In genomic region chr3:143565067-143565466, GRCm38 (mm10) we compare ENCODE assay signal across 18 mouse cellular contexts.
DNase-seq lines count a peak whose midpoint lies in the region; TF ChIP-seq lines count a peak whose summit lies in the region.
"Had no signal": no experiment of that assay in that cellular context is flagged by ENCODE, and none has a peak within 500 bp of the region (broad histone marks: within the 10 kb centered on the region; RNA-seq: fewer than 3 reads in every experiment).

No protein-coding gene starts in this region.

- H3K4me1 ChIP-seq in CH12.LX (ENCODE audit: control insufficient read depth in 1 of 2, insufficient read depth in 2 of 2): peaks cover 2 to 5% of the 10 kb centered on the region in 2 experiments; a peak in 1 of 4 replicates
- H3K4me1 ChIP-seq in ES-E14 (ENCODE audit: control insufficient read depth in 2 of 2, insufficient read depth in 2 of 2, low read length in 2 of 2, poor library complexity in 1 of 2): no peaks in the 10 kb centered on the region

- no peak overlapping the region for H3K4me3 ChIP-seq in CH12.LX (replicated peaks in 1 of 3; ENCODE audit: low read depth in 2 of 3, low read length in 2 of 3, poor library complexity in 1 of 3)
- no peak overlapping the region for H3K4me3 ChIP-seq in ES-E14 (ENCODE audit: insufficient read depth in 1 of 2, low read depth in 1 of 2, low read length in 2 of 2, poor library complexity in 1 of 2, severe bottlenecking in 1 of 2)

- intact Hi-C loops in heart, postnatal 14 days (cut with DNase I): no loop called here

- H3K9me3 ChIP-seq in CH12.LX (replicated peaks; ENCODE audit: low read length): no peaks in the 10 kb centered on the region
- no peaks in the 10 kb centered on the region for H3K9me3 ChIP-seq in ES-E14 (ENCODE audit: control insufficient read depth, insufficient read depth, low read depth, low read length)

- in situ Hi-C loops in CH12.LX (cut with MboI; ENCODE audit: low pct_ligation_motif_present, low pct_unique_long_range_greater_than_20kb, low sequenced_read_pairs) (no loop called here), ES-E14 (cut with MboI; ENCODE audit: low sequenced_read_pairs in 2 of 2, unreplicated experiment in 2 of 2) (no loop called here)

- peak overlapping the region; percentile 37; the same call in 1 of the 2 replicates for H3K4me2 ChIP-seq in CH12.LX (ENCODE audit: insufficient read depth, low read depth, poor library complexity, severe bottlenecking)

- H3K79me2 ChIP-seq in CH12.LX (replicated peaks; ENCODE audit: control insufficient read depth, extremely low read depth, insufficient read depth, poor library complexity, severe bottlenecking): no peaks in the 10 kb centered on the region

- H3K36me3 ChIP-seq in CH12.LX (replicated peaks in 1 of 2; ENCODE audit: control insufficient read depth in 1 of 2, insufficient read depth in 1 of 2, low read length in 1 of 2) (no peaks in the 10 kb centered on the region), ES-E14 (ENCODE audit: control insufficient read depth, insufficient read depth, low read length, poor library complexity, severe bottlenecking) (no peaks in the 10 kb centered on the region)
- H3K36me3 ChIP-seq: G1E had no signal

- peak; percentile 38 for TF ChIP-seq EP300 in CH12.LX (IDR thresholded peaks at IDR 0.05; ENCODE audit: low read length)

- H3K27me3 ChIP-seq in CH12.LX (replicated peaks): no peaks in the 10 kb centered on the region
- H3K27me3 ChIP-seq: Patski had no signal

- H3K9ac ChIP-seq in CH12.LX (ENCODE audit: insufficient read depth, low read depth) (no peak overlapping the region), ES-E14 (ENCODE audit: insufficient read depth, low read depth, low read length, poor library complexity, severe bottlenecking) (no peak overlapping the region)

- no peak overlapping the region for H3K27ac ChIP-seq in CH12.LX (ENCODE audit: insufficient read depth, low read depth)
- H3K27ac ChIP-seq in ES-E14 (ENCODE audit: insufficient read depth, low read depth, low read length, poor library complexity, severe bottlenecking): no peak overlapping the region

- TF ChIP-seq RAD21 in CH12.LX (IDR thresholded peaks at IDR 0.05; ENCODE audit: low read depth, low read length): no peak

- no peak for TF ChIP-seq CTCF in CH12.LX (conservative IDR thresholded peaks at IDR 0.05 in 1 of 2, IDR thresholded peaks at IDR 0.05 in 1 of 2; ENCODE audit: low read depth in 2 of 2, low read length in 2 of 2)

- no peak for TF ChIP-seq POLR2A in CH12.LX (IDR thresholded peaks at IDR 0.05; ENCODE audit: low read depth, low read length)

- DNase-seq in CH12.LX (ENCODE audit: extremely low read depth): no peak
- no peak for DNase-seq in ES-E14 (ENCODE audit: low read depth, low spot score)
- DNase-seq in heart, postnatal 14 days: no peak
- no peak for DNase-seq in adrenal gland, adult 8-10 months
- DNase-seq: adrenal gland, adult 2 months; adrenal gland, postnatal 10 days; adrenal gland, postnatal 14 days; adrenal gland, postnatal 25 days; adrenal gland, postnatal 36 days; B cell, adult 2 months; cerebellum, adult 11 months; cerebellum, adult 11-12 months; cerebellum, adult 18-20 months; cerebellum, adult 2 months; cerebellum, adult 8-10 months; cerebellum, adult 9-10 months had no signal

- dilution Hi-C loops in CH12.LX (cut with MboI; ENCODE audit: extremely low pct_ligation_motif_present, extremely low pct_unique_long_range_greater_than_20kb, low sequenced_read_pairs): no loop called here

TF ChIP-seq in CH12.LX, 34 proteins besides CTCF, POLR2A, EP300 and RAD21:
- TF ChIP-seq BHLHE40 (IDR thresholded peaks at IDR 0.05; ENCODE audit: low read depth, low read length) (0 out of 2 replicates have a peak, but pooled peaks have one; percentile 16), MYC (IDR thresholded peaks at IDR 0.05; ENCODE audit: low read depth, low read length) (no peak), SIN3A (IDR thresholded peaks at IDR 0.05; ENCODE audit: low read length) (0 out of 2 replicates have a peak, but pooled peaks have one; percentile 48), IRF4 (IDR thresholded peaks at IDR 0.05; ENCODE audit: low read depth, low read length) (peak; percentile 22; the same call in 1 of the 2 replicates), MAFK (IDR thresholded peaks at IDR 0.05; ENCODE audit: insufficient replicate concordance, low read length) (peak; percentile 94), RCOR1 (conservative IDR thresholded peaks at IDR 0.05; ENCODE audit: low read depth, low read length) (0 out of 2 replicates have a peak, but pooled peaks have one; percentile 37), JUND (conservative IDR thresholded peaks at IDR 0.05; ENCODE audit: low read depth, low read length) (no peak), ZKSCAN1 (IDR thresholded peaks at IDR 0.05; ENCODE audit: borderline replicate concordance, low read depth, low read length) (peak; percentile 55)

TF ChIP-seq in ES-E14, 5 proteins besides CTCF, POLR2A, EP300 and RAD21:
- TF ChIP-seq MAFK (IDR thresholded peaks at IDR 0.05; ENCODE audit: insufficient read depth, low read depth, low read length) (0 out of 2 replicates have a peak, but pooled peaks have one; percentile 24), CHD2 (IDR thresholded peaks at IDR 0.05; ENCODE audit: low read depth, low read length) (no peak), ZC3H11A (IDR thresholded peaks at IDR 0.05; ENCODE audit: borderline replicate concordance, low read depth, low read length) (no peak)
